Mouse (Mus musculus) C2C12 (cell line): ENCODE measurements around the gene Jak2.

ENCODE experiments used
- CTCF ChIP-seq: IDR thresholded peaks from one replicate; pipeline ENCODE4 v1.5.1; 2011; ENCODE audit not compliant: control insufficient read depth, insufficient read depth, insufficient read length
- MAX ChIP-seq: IDR thresholded peaks from one replicate; pipeline ENCODE4 v1.6.1; 2011; ENCODE audit warnings: mild to moderate bottlenecking, control low read depth
- MYOD1 ChIP-seq: IDR thresholded peaks from one replicate; pipeline ENCODE4 v1.6.1; 2011; ENCODE audit warnings: low read depth; ENCODE audit not compliant: control insufficient read depth, insufficient read length
- USF1 ChIP-seq: IDR thresholded peaks from one replicate; pipeline ENCODE4 v1.6.1; 2011; ENCODE audit warnings: low read depth, mild to moderate bottlenecking, control low read depth, moderate library complexity

GRCm38 (mm10) chr19:29251191-29251957, at the start of gene Jak2:
- TF ChIP-seq USF1 (no peak), CTCF (peak; percentile 69), MYOD1 (no peak), MAX (peak; percentile 13)
